Comparison of ENCODE assay signal across 9 mouse cellular contexts in genomic region chr19:44895245-44895644, GRCm38 (mm10). TPM values are rescaled to one million over a fixed set of nuclear protein-coding genes. Genes with fewer than 3 reads are reported as not detected.
DNase-seq lines count a peak whose midpoint lies in the region; ATAC-seq lines count a peak whose summit lies in the region.
"Had no signal": no experiment of that assay in that cellular context is flagged by ENCODE, and none has a peak within 500 bp of the region (broad histone marks: within the 10 kb centered on the region; RNA-seq: fewer than 3 reads in every experiment).

No protein-coding gene starts in this region.

- no peaks in the 10 kb centered on the region for H3K36me3 ChIP-seq in forebrain, embryonic 16.5 days (ENCODE audit: control insufficient read depth, insufficient read depth)
- H3K36me3 ChIP-seq: neural tube, embryonic 12.5 days had no signal

- peaks cover 17% of the 10 kb centered on the region for H3K4me1 ChIP-seq in forebrain, embryonic 16.5 days (replicated peaks; ENCODE audit: control insufficient read depth, insufficient read depth, low read length)

- H3K4me2 ChIP-seq in forebrain, embryonic 16.5 days (ENCODE audit: low read length), result no peak overlapping the region
- H3K4me2 ChIP-seq: neural tube, embryonic 12.5 days had no signal

- WGBS in forebrain, embryonic 16.5 days, result 0% methylated on average over 4 of the region's 4 CpGs

- intact Hi-C loops in left cerebral cortex, postnatal 36 days (cut with DNase I), result loop anchor here (2.0 kb wide), 1 partner anchor 312 kb away; no protein-coding TSS in a partner anchor

- no peak overlapping the region for H3K4me3 ChIP-seq in forebrain, embryonic 16.5 days (replicated peaks; ENCODE audit: low read length)
- H3K4me3 ChIP-seq: neural tube, embryonic 12.5 days had no signal

- H3K9ac ChIP-seq in forebrain, embryonic 16.5 days (replicated peaks; ENCODE audit: low read depth, low read length), result no peak overlapping the region
- H3K9ac ChIP-seq: neural tube, embryonic 12.5 days had no signal

- no peaks in the 10 kb centered on the region for H3K9me3 ChIP-seq in forebrain, embryonic 16.5 days (ENCODE audit: control insufficient read depth, low read length)
- H3K9me3 ChIP-seq: neural tube, embryonic 12.5 days had no signal

- ATAC-seq in forebrain, embryonic 16.5 days, result peak; percentile 59; the same call in 1 of the 2 replicates

- DNase-seq in ovary, adult 18-20 months (ENCODE audit: low spot score), result peak; percentile 54
- no peak for DNase-seq in ovary, postnatal 10 days (ENCODE audit: low spot score)
- DNase-seq in cerebellum, adult 18-20 months, result peak; percentile 67 to 73
- DNase-seq in induced T-regulatory cell, adult 2 months (ENCODE audit: low read depth), result peak; percentile 47
- DNase-seq in left cerebral cortex, postnatal 36 days (ENCODE audit: low spot score in 2 of 2), result peak; percentile 35 to 45
- peak; percentile 33 for DNase-seq in naive thymus-derived CD4-positive, alpha-beta T cell, adult 2 months (ENCODE audit: low read depth)
- DNase-seq in testis, postnatal 14 days (ENCODE audit: low spot score), result peak; percentile 65

- H3K27me3 ChIP-seq in forebrain, embryonic 16.5 days (replicated peaks; ENCODE audit: control insufficient read depth, insufficient read depth, low read length), result peaks cover 15% of the 10 kb centered on the region

- no peak overlapping the region for H3K27ac ChIP-seq in forebrain, embryonic 16.5 days (ENCODE audit: low read length)
- H3K27ac ChIP-seq: neural tube, embryonic 12.5 days had no signal

RNA-seq across cellular contexts. Expression of gene Slf2, which starts 35.7 kb away (rescaled TPM):
- polyA plus RNA-seq in forebrain, embryonic 16.5 days (2015; fragmentation: Nextera tagmentation; extraction: Ambion mirVana), result 32.2 and 38.8 TPM in 2 replicates
- total RNA-seq in left cerebral cortex, postnatal 36 days (2021), result 10 to 100 TPM; 26.2 to 44.3 TPM
